Mouse (Mus musculus): ENCODE results near the gene Fbxw27. TPM values are rescaled to one million over a fixed set of nuclear protein-coding genes. Genes with fewer than 3 reads are reported as not detected.
A peak's percentile ranks its signal among the peaks of the same experiment; 100 is the strongest.
"Not testable (repeated sequence)": the region's sequence is repeated elsewhere in the genome, so short reads cannot be mapped to it uniquely, and the experiment has no call there.

The Fbxw27 gene
- polyA plus RNA-seq (2012; rRNA removed): 0.30 and 0.43 TPM in 2 replicates

GRCm38 (mm10) chr9:109790570-109790969 is at the start of gene Fbxw27:
Fbxw27 (minus strand) TSS chr9:109790670.
- not testable (repeated sequence) for DNase-seq (ENCODE audit: low read depth)

- DNase-seq (ENCODE audit: low read depth): no peak
Observed at GRCm38 (mm10) chr9:109833088-109833412, 42.6 kb upstream of the Fbxw27 start.

GRCm38 (mm10) chr9:109832391-109833087 is 42.1 kb upstream of the Fbxw27 start, which contains the start of gene Nme6:
Nme6 (plus strand) TSS chr9:109832749.
- DNase-seq (ENCODE audit: low read depth): no peak

GRCm38 (mm10) chr9:109826181-109826580 is 35.7 kb upstream of the Fbxw27 start:
- no peak for DNase-seq (ENCODE audit: low read depth)

GRCm38 (mm10) chr9:109825739-109826138 is 35.3 kb upstream of the Fbxw27 start:
- DNase-seq (ENCODE audit: low read depth): no peak

- DNase-seq (ENCODE audit: low read depth): no peak
Observed at GRCm38 (mm10) chr9:109816341-109816740, 25.9 kb upstream of the Fbxw27 start.

- no peak for DNase-seq (ENCODE audit: low read depth)
Observed at GRCm38 (mm10) chr9:109813424-109813823, 23.0 kb upstream of the Fbxw27 start.

GRCm38 (mm10) chr9:109811980-109812379 is 21.5 kb upstream of the Fbxw27 start, which contains the start of gene Spink8:
Spink8 (plus strand) TSS chr9:109812280.
- DNase-seq (ENCODE audit: low read depth): no peak

- DNase-seq (ENCODE audit: low read depth): no peak
Observed at GRCm38 (mm10) chr9:109807898-109808297, 17.4 kb upstream of the Fbxw27 start.

- peak; percentile 62 for DNase-seq (ENCODE audit: low read depth)
Observed at GRCm38 (mm10) chr9:109806695-109807293, 16.3 kb upstream of the Fbxw27 start.

- DNase-seq (ENCODE audit: low read depth): peak; percentile 51
Observed at GRCm38 (mm10) chr9:109806260-109806659, 15.8 kb upstream of the Fbxw27 start.

GRCm38 (mm10) chr9:109805596-109805995 is 15.1 kb upstream of the Fbxw27 start:
- not testable (repeated sequence) for DNase-seq (ENCODE audit: low read depth)

GRCm38 (mm10) chr9:109798051-109798450 is 7.6 kb upstream of the Fbxw27 start:
- no peak for DNase-seq (ENCODE audit: low read depth)

- DNase-seq (ENCODE audit: low read depth): no peak
Observed at GRCm38 (mm10) chr9:109795811-109796210, 5.3 kb upstream of the Fbxw27 start.

GRCm38 (mm10) chr9:109795221-109795620 is 4.8 kb upstream of the Fbxw27 start:
- DNase-seq (ENCODE audit: low read depth): no peak

- peak; percentile 26 for DNase-seq (ENCODE audit: low read depth)
Observed at GRCm38 (mm10) chr9:109766841-109767240, 23.6 kb downstream of the Fbxw27 start.

- not testable (repeated sequence) for DNase-seq (ENCODE audit: low read depth)
Observed at GRCm38 (mm10) chr9:109745989-109746388, 44.5 kb downstream of the Fbxw27 start, which contains the start of gene Fbxw26. Fbxw26 (minus strand) TSS chr9:109746089.

Other genes starting within 250 kb of the Fbxw27 start
- 0.15 and 0.16 TPM in 2 replicates for gene Fbxw15, start 222.4 kb downstream of the Fbxw27 start, polyA plus RNA-seq (2012; rRNA removed)
- 0.27 and 0.33 TPM in 2 replicates for gene Fbxw24, start 164.6 kb downstream of the Fbxw27 start, polyA plus RNA-seq (2012; rRNA removed)
- gene Fbxw25, start 126.0 kb downstream of the Fbxw27 start, polyA plus RNA-seq (2012; rRNA removed): 0.13 TPM in 1 of 2 replicates, not detected in the other
- 0.07 and 0.18 TPM in 2 replicates for gene Fbxw18, start 88.0 kb downstream of the Fbxw27 start, polyA plus RNA-seq (2012; rRNA removed)
- not detected in 2 replicates for gene Fbxw26, start 44.6 kb downstream of the Fbxw27 start, polyA plus RNA-seq (2012; rRNA removed)
- gene Spink8, start 21.6 kb upstream of the Fbxw27 start, polyA plus RNA-seq (2012; rRNA removed): 3,031 and 4,791 TPM in 2 replicates
- 37.7 and 38.8 TPM in 2 replicates for gene Nme6, start 42.1 kb upstream of the Fbxw27 start, polyA plus RNA-seq (2012; rRNA removed)
- gene Camp, start 58.9 kb upstream of the Fbxw27 start, polyA plus RNA-seq (2012; rRNA removed): 0.18 and 0.68 TPM in 2 replicates
- 3.4 and 3.8 TPM in 2 replicates for gene Cdc25a, start 84.9 kb upstream of the Fbxw27 start, polyA plus RNA-seq (2012; rRNA removed)
- 103 and 120 TPM in 2 replicates for gene Map4, start 140.8 kb upstream of the Fbxw27 start, polyA plus RNA-seq (2012; rRNA removed)

Measured in gonadal fat pad, adult 2 months (tissue).